Mouse (Mus musculus) naive thymus-derived CD4-positive, alpha-beta T cell, adult 2 months (primary cell): ENCODE measurements around the gene Trappc4.
"Not testable (repeated sequence)": the region's sequence is repeated elsewhere in the genome, so short reads cannot be mapped to it uniquely, and the experiment has no call there.

Experiments used
- DNase-seq: peaks from one replicate; pipeline ENCODE4 v3.0.0-alpha.2; 2011; ENCODE audit warnings: low read depth

The Trappc4 gene

GRCm38 (mm10) chr9:44406906-44407751 is at the start of gene Trappc4, which contains the start of gene Rps25:
TSS of gene Trappc4 (minus strand) at chr9:44407600.
TSS of gene Rps25 (plus strand) at chr9:44407139.
- peak; percentile 96 for DNase-seq

- no peak for DNase-seq
These were observed 47.5 kb upstream of the Trappc4 start, which contains the start of gene Upk2 for GRCm38 (mm10) chr9:44454891-44455220. TSS of gene Upk2 (minus strand) at chr9:44454976.

- peak; percentile 92 for DNase-seq
These were observed 46.9 kb upstream of the Trappc4 start for GRCm38 (mm10) chr9:44454132-44454890.

- peak; percentile 67 for DNase-seq
These were observed 43.0 kb upstream of the Trappc4 start for GRCm38 (mm10) chr9:44450387-44450786.

- not testable (repeated sequence) for DNase-seq
These were observed 37.1 kb upstream of the Trappc4 start for GRCm38 (mm10) chr9:44444402-44445025.

GRCm38 (mm10) chr9:44440961-44441360 is 33.6 kb upstream of the Trappc4 start, which contains the start of gene Foxr1:
TSS of gene Foxr1 (minus strand) at chr9:44441136.
- no peak for DNase-seq

- DNase-seq = no peak
These were observed 28.3 kb upstream of the Trappc4 start for GRCm38 (mm10) chr9:44435747-44436146.

- no peak for DNase-seq
These were observed 25.3 kb upstream of the Trappc4 start for GRCm38 (mm10) chr9:44432577-44433185.

GRCm38 (mm10) chr9:44423576-44423975 is 16.2 kb upstream of the Trappc4 start:
- DNase-seq = no peak

GRCm38 (mm10) chr9:44420280-44420898 is 13.0 kb upstream of the Trappc4 start:
- DNase-seq = no peak

- DNase-seq = not testable (repeated sequence)
These were observed 12.3 kb upstream of the Trappc4 start for GRCm38 (mm10) chr9:44419730-44420129.

- DNase-seq = no peak
These were observed 11.4 kb upstream of the Trappc4 start, which contains the start of gene Ccdc84 for GRCm38 (mm10) chr9:44418519-44419385. TSS of gene Ccdc84 (minus strand) at chr9:44418569.

- peak; percentile 94 for DNase-seq
These were observed 10.5 kb upstream of the Trappc4 start for GRCm38 (mm10) chr9:44417892-44418363.

GRCm38 (mm10) chr9:44417156-44417891 is 9.9 kb upstream of the Trappc4 start:
- DNase-seq = no peak

GRCm38 (mm10) chr9:44412781-44413180 is 5.4 kb upstream of the Trappc4 start:
- DNase-seq = no peak

GRCm38 (mm10) chr9:44412306-44412705 is 4.9 kb upstream of the Trappc4 start:
- no peak for DNase-seq

- DNase-seq = no peak
These were observed 4.3 kb upstream of the Trappc4 start for GRCm38 (mm10) chr9:44411601-44412130.

- no peak for DNase-seq
These were observed 3.4 kb upstream of the Trappc4 start for GRCm38 (mm10) chr9:44410647-44411336.

- not testable (repeated sequence) for DNase-seq
These were observed 1.3 kb upstream of the Trappc4 start for GRCm38 (mm10) chr9:44408693-44409092.
